Mouse (Mus musculus) frontal cortex, postnatal 25 days (tissue): Measurements from ENCODE around the gene Slc39a7.
"Not testable (repeated sequence)": the region's sequence is repeated elsewhere in the genome, so short reads cannot be mapped to it uniquely, and the experiment has no call there.

Experiments
- DNase-seq, 2 experiments: peaks; one replicate each; pipeline ENCODE4 v3.0.0; 2022; ENCODE audit warnings: low spot score in 2 of 2

Gene Slc39a7

GRCm38 (mm10) chr17:34030861-34031326, 588 bp downstream of the Slc39a7 start:
- DNase-seq: no peak

- DNase-seq: no peak
Measured at GRCm38 (mm10) chr17:34029890-34030595, 1.4 kb downstream of the Slc39a7 start.

- DNase-seq: no peak
Measured at GRCm38 (mm10) chr17:34029150-34029889, 2.2 kb downstream of the Slc39a7 start.

GRCm38 (mm10) chr17:34028501-34029149, 2.9 kb downstream of the Slc39a7 start:
- DNase-seq: no peak

GRCm38 (mm10) chr17:34027656-34028223, 3.7 kb downstream of the Slc39a7 start, which contains the start of gene H2-Ke6:
Gene H2-Ke6 (minus strand): TSS chr17:34028060.
- peak; percentile 83 to 84 for DNase-seq

GRCm38 (mm10) chr17:34026917-34027655, 4.4 kb downstream of the Slc39a7 start:
- no peak for DNase-seq

GRCm38 (mm10) chr17:34026221-34026620, 5.3 kb downstream of the Slc39a7 start:
- DNase-seq: no peak

- no peak for DNase-seq
Measured at GRCm38 (mm10) chr17:34025756-34026151, 5.7 kb downstream of the Slc39a7 start.

- DNase-seq: no peak
Measured at GRCm38 (mm10) chr17:34024861-34025755, 6.4 kb downstream of the Slc39a7 start.

GRCm38 (mm10) chr17:34024317-34024821, 7.1 kb downstream of the Slc39a7 start, which contains the start of gene Ring1:
Gene Ring1 (minus strand): TSS chr17:34024680.
- DNase-seq: peak; percentile 78 to 84

GRCm38 (mm10) chr17:34023678-34024077, 7.8 kb downstream of the Slc39a7 start:
- DNase-seq: no peak

- DNase-seq: no peak
Measured at GRCm38 (mm10) chr17:34022987-34023386, 8.5 kb downstream of the Slc39a7 start.

- no peak for DNase-seq
Measured at GRCm38 (mm10) chr17:34022414-34022783, 9.1 kb downstream of the Slc39a7 start.

GRCm38 (mm10) chr17:34021539-34022413, 9.7 kb downstream of the Slc39a7 start:
- DNase-seq: no peak

- no peak for DNase-seq
Measured at GRCm38 (mm10) chr17:34013436-34013835, 18.0 kb downstream of the Slc39a7 start.

- no peak for DNase-seq
Measured at GRCm38 (mm10) chr17:34010156-34010555, 21.3 kb downstream of the Slc39a7 start.

GRCm38 (mm10) chr17:34006570-34006969, 24.9 kb downstream of the Slc39a7 start:
- DNase-seq: no peak

GRCm38 (mm10) chr17:34003426-34003825, 28.1 kb downstream of the Slc39a7 start:
- DNase-seq: peak in 1 of 2 experiments; percentile 15

- not testable (repeated sequence) for DNase-seq
Measured at GRCm38 (mm10) chr17:34000796-34001195, 30.7 kb downstream of the Slc39a7 start.
